8 mouse cellular contexts compared by ENCODE assay signal in genomic region chr2:155133011-155133976, GRCm38 (mm10). TPM values are rescaled to one million over a fixed set of nuclear protein-coding genes. Genes with fewer than 3 reads are reported as not detected.
DNase-seq lines count a peak whose midpoint lies in the region; ATAC-seq lines count a peak whose summit lies in the region.

Itch (plus strand) TSS chr2:155133509.

- peaks cover 27% of the 10 kb centered on the region for H3K4me1 ChIP-seq in hindbrain, embryonic 14.5 days (replicated peaks; ENCODE audit: control insufficient read depth, insufficient read depth, low read length)

- peak; percentile 99 for ATAC-seq in hindbrain, embryonic 14.5 days (ENCODE audit: low FRiP score)

- peak within 1 kb of the TSS; percentile 96 for H3K9ac ChIP-seq in hindbrain, embryonic 14.5 days

- DNase-seq in R1 (ENCODE audit: low read depth, low spot score), result peak; percentile 96
- DNase-seq in cerebellum, postnatal 25 days, result peak; percentile 93 to 96
- DNase-seq in frontal cortex, postnatal 25 days (ENCODE audit: low spot score in 2 of 2), result peak; percentile 75 to 87
- peak; percentile 90 for DNase-seq in hindbrain, embryonic 14.5 days (ENCODE audit: low spot score)
- peak; percentile 91 to 92 for DNase-seq in layer of hippocampus, postnatal 36 days
- DNase-seq in lung, postnatal 36 days, result peak; percentile 94
- peak; percentile 95 for DNase-seq in retina, postnatal 1 day
- peak; percentile 78 to 86 for DNase-seq in urinary bladder, adult 18-20 months (ENCODE audit: low spot score in 2 of 2)

- H3K9me3 ChIP-seq in hindbrain, embryonic 14.5 days (ENCODE audit: control insufficient read depth, low read length), result no peaks in the 10 kb centered on the region

- peak within 1 kb of the TSS; percentile 69 for H3K4me2 ChIP-seq in hindbrain, embryonic 14.5 days (replicated peaks)

- WGBS in hindbrain, embryonic 14.5 days, result 3% methylated on average over 63 of the region's 65 CpGs

- peak within 1 kb of the TSS; percentile 90 for H3K27ac ChIP-seq in hindbrain, embryonic 14.5 days

- no peaks in the 10 kb centered on the region for H3K27me3 ChIP-seq in hindbrain, embryonic 14.5 days (ENCODE audit: control insufficient read depth, insufficient read depth, low read length)

- H3K4me3 ChIP-seq in hindbrain, embryonic 14.5 days (replicated peaks; ENCODE audit: low read length), result peak within 1 kb of the TSS; percentile 98

- H3K36me3 ChIP-seq in hindbrain, embryonic 14.5 days (replicated peaks; ENCODE audit: control insufficient read depth, insufficient read depth), result peaks cover 5% of the 10 kb centered on the region

RNA-seq across cellular contexts. Expression of gene Itch, which starts in this region (rescaled TPM):
- 35.9 and 37.1 TPM in 2 replicates for polyA plus RNA-seq in hindbrain, embryonic 14.5 days (2014; fragmentation: Nextera tagmentation; extraction: Ambion mirVana)
- total RNA-seq in layer of hippocampus, postnatal 36 days (2021), result 10 to 100 TPM; 60.6 to 61.8 TPM

Comparison
In these comparisons a context has a peak if more than half of its experiments do, and no peak if none do; other contexts are left out.
1. Peak in every context shown above with its lines: DNase-seq, ATAC-seq, H3K4me3 ChIP-seq and H3K27ac ChIP-seq.